Mouse (Mus musculus): ENCODE results near the gene Col20a1. TPM values are rescaled to one million over a fixed set of nuclear protein-coding genes. Genes with fewer than 3 reads are reported as not detected.

Col20a1 gene
- polyA plus RNA-seq, 1 experiment, result not detected

GRCm38 (mm10) chr2:180988347-180988913, 2.1 kb downstream of the Col20a1 start:
- H3K4me3 ChIP-seq (ENCODE audit: insufficient read depth, low read depth, low read length), result no peak overlapping the region
- H3K27ac ChIP-seq (ENCODE audit: insufficient read depth, low read depth, low read length), result no peak overlapping the region
- TF ChIP-seq CTCF (IDR thresholded peaks at IDR 0.05; ENCODE audit: insufficient read depth, low read depth, low read length), result no peak
- TF ChIP-seq POLR2A (IDR thresholded peaks at IDR 0.05; ENCODE audit: insufficient read depth, low read depth, low read length), result no peak
- 38% methylated on average over 3 of the region's 3 CpGs for WGBS
- peaks cover 3% of the 10 kb centered on the region; the same call in 1 of the 2 replicates for H3K4me1 ChIP-seq (ENCODE audit: control insufficient read depth, insufficient read depth, low read length)

- TF ChIP-seq CTCF (IDR thresholded peaks at IDR 0.05; ENCODE audit: insufficient read depth, low read depth, low read length), result no peak
- TF ChIP-seq POLR2A (IDR thresholded peaks at IDR 0.05; ENCODE audit: insufficient read depth, low read depth, low read length), result no peak
- Histone ChIP-seq H3K4me1 (ENCODE audit: control insufficient read depth, insufficient read depth, low read length) (peaks cover 3% of the 10 kb centered on the region; the same call in 1 of the 2 replicates), H3K27ac (ENCODE audit: insufficient read depth, low read depth, low read length) (no peak overlapping the region), H3K4me3 (ENCODE audit: insufficient read depth, low read depth, low read length) (no peak overlapping the region)
- 76% methylated on average over 1 of the region's 1 CpGs for WGBS
These were observed 2.6 kb downstream of the Col20a1 start for GRCm38 (mm10) chr2:180988948-180989347.

GRCm38 (mm10) chr2:180990347-180990746, 4.0 kb downstream of the Col20a1 start:
- 69% methylated on average over 4 of the region's 4 CpGs for WGBS
- peaks cover 3% of the 10 kb centered on the region; the same call in 1 of the 2 replicates for H3K4me1 ChIP-seq (ENCODE audit: control insufficient read depth, insufficient read depth, low read length)
- no peak overlapping the region for H3K27ac ChIP-seq (ENCODE audit: insufficient read depth, low read depth, low read length)
- TF ChIP-seq POLR2A (IDR thresholded peaks at IDR 0.05; ENCODE audit: insufficient read depth, low read depth, low read length) (no peak), CTCF (IDR thresholded peaks at IDR 0.05; ENCODE audit: insufficient read depth, low read depth, low read length) (no peak)
- H3K4me3 ChIP-seq (ENCODE audit: insufficient read depth, low read depth, low read length), result no peak overlapping the region

- 79% methylated on average over 2 of the region's 2 CpGs for WGBS
- Histone ChIP-seq H3K4me3 (ENCODE audit: insufficient read depth, low read depth, low read length) (no peak overlapping the region), H3K27ac (ENCODE audit: insufficient read depth, low read depth, low read length) (no peak overlapping the region), H3K4me1 (ENCODE audit: control insufficient read depth, insufficient read depth, low read length) (no peaks in the 10 kb centered on the region)
- TF ChIP-seq CTCF (IDR thresholded peaks at IDR 0.05; ENCODE audit: insufficient read depth, low read depth, low read length), result no peak
- TF ChIP-seq POLR2A (IDR thresholded peaks at IDR 0.05; ENCODE audit: insufficient read depth, low read depth, low read length), result no peak
These were observed 8.0 kb downstream of the Col20a1 start for GRCm38 (mm10) chr2:180994360-180994759.

- 81% methylated on average over 4 of the region's 4 CpGs for WGBS
- TF ChIP-seq CTCF (IDR thresholded peaks at IDR 0.05; ENCODE audit: insufficient read depth, low read depth, low read length), result no peak
- TF ChIP-seq POLR2A (IDR thresholded peaks at IDR 0.05; ENCODE audit: insufficient read depth, low read depth, low read length), result no peak
- Histone ChIP-seq H3K4me1 (ENCODE audit: control insufficient read depth, insufficient read depth, low read length) (no peaks in the 10 kb centered on the region), H3K27ac (ENCODE audit: insufficient read depth, low read depth, low read length) (no peak overlapping the region), H3K4me3 (ENCODE audit: insufficient read depth, low read depth, low read length) (no peak overlapping the region)
These were observed 9.1 kb downstream of the Col20a1 start for GRCm38 (mm10) chr2:180995457-180995856.

- TF ChIP-seq POLR2A (IDR thresholded peaks at IDR 0.05; ENCODE audit: insufficient read depth, low read depth, low read length), result no peak
- no peak; the same call in 1 of the 2 replicates for TF ChIP-seq CTCF (IDR thresholded peaks at IDR 0.05; ENCODE audit: insufficient read depth, low read depth, low read length)
- WGBS, result 3% methylated on average over 5 of the region's 5 CpGs
- no peak overlapping the region for H3K4me3 ChIP-seq (ENCODE audit: insufficient read depth, low read depth, low read length)
- H3K27ac ChIP-seq (ENCODE audit: insufficient read depth, low read depth, low read length), result no peak overlapping the region
- no peaks in the 10 kb centered on the region for H3K4me1 ChIP-seq (ENCODE audit: control insufficient read depth, insufficient read depth, low read length)
These were observed 10.1 kb downstream of the Col20a1 start for GRCm38 (mm10) chr2:180996436-180996835.

GRCm38 (mm10) chr2:180996905-180997304, 10.6 kb downstream of the Col20a1 start:
- Histone ChIP-seq H3K27ac (ENCODE audit: insufficient read depth, low read depth, low read length) (no peak overlapping the region), H3K4me3 (ENCODE audit: insufficient read depth, low read depth, low read length) (no peak overlapping the region), H3K4me1 (ENCODE audit: control insufficient read depth, insufficient read depth, low read length) (no peaks in the 10 kb centered on the region)
- TF ChIP-seq POLR2A (IDR thresholded peaks at IDR 0.05; ENCODE audit: insufficient read depth, low read depth, low read length) (no peak), CTCF (IDR thresholded peaks at IDR 0.05; ENCODE audit: insufficient read depth, low read depth, low read length) (no peak)
- 78% methylated on average over 3 of the region's 3 CpGs for WGBS

GRCm38 (mm10) chr2:181007054-181007453, 20.7 kb downstream of the Col20a1 start:
- Histone ChIP-seq H3K27ac (ENCODE audit: insufficient read depth, low read depth, low read length) (no peak overlapping the region), H3K4me1 (ENCODE audit: control insufficient read depth, insufficient read depth, low read length) (no peaks in the 10 kb centered on the region; the same call in 1 of the 2 replicates), H3K4me3 (ENCODE audit: insufficient read depth, low read depth, low read length) (no peak overlapping the region)
- WGBS, result 77% methylated on average over 4 of the region's 4 CpGs
- no peak for TF ChIP-seq POLR2A (IDR thresholded peaks at IDR 0.05; ENCODE audit: insufficient read depth, low read depth, low read length)
- no peak for TF ChIP-seq CTCF (IDR thresholded peaks at IDR 0.05; ENCODE audit: insufficient read depth, low read depth, low read length)

- TF ChIP-seq POLR2A (IDR thresholded peaks at IDR 0.05; ENCODE audit: insufficient read depth, low read depth, low read length) (no peak), CTCF (IDR thresholded peaks at IDR 0.05; ENCODE audit: insufficient read depth, low read depth, low read length) (no peak)
- 77% methylated on average over 5 of the region's 5 CpGs for WGBS
- H3K27ac ChIP-seq (ENCODE audit: insufficient read depth, low read depth, low read length), result no peak overlapping the region
- no peaks in the 10 kb centered on the region for H3K4me1 ChIP-seq (ENCODE audit: control insufficient read depth, insufficient read depth, low read length)
- no peak overlapping the region for H3K4me3 ChIP-seq (ENCODE audit: insufficient read depth, low read depth, low read length)
These were observed 22.0 kb downstream of the Col20a1 start for GRCm38 (mm10) chr2:181008339-181008738.
